Mouse (Mus musculus) right cerebral cortex, adult 18-20 months (tissue): ENCODE data around the gene Smchd1.
"Not testable (repeated sequence)": the region's sequence is repeated elsewhere in the genome, so short reads cannot be mapped to it uniquely, and the experiment has no call there.

Experiments
- DNase-seq: peaks from one replicate; pipeline ENCODE4 v3.0.0; 2022; ENCODE audit warnings: mixed read lengths

Smchd1 gene

GRCm38 (mm10) chr17:71444718-71445117 is 30.4 kb downstream of the Smchd1 start:
- peak; percentile 18 for DNase-seq

GRCm38 (mm10) chr17:71444126-71444525 is 31.0 kb downstream of the Smchd1 start:
- DNase-seq = no peak

GRCm38 (mm10) chr17:71443273-71443672 is 31.9 kb downstream of the Smchd1 start:
- DNase-seq = no peak

- not testable (repeated sequence) for DNase-seq
These were observed 52.6 kb downstream of the Smchd1 start for GRCm38 (mm10) chr17:71422502-71422901.

- DNase-seq = not testable (repeated sequence)
These were observed 55.7 kb downstream of the Smchd1 start for GRCm38 (mm10) chr17:71419448-71419847.

GRCm38 (mm10) chr17:71417008-71417407 is 58.1 kb downstream of the Smchd1 start:
- no peak for DNase-seq

- no peak for DNase-seq
These were observed 87.7 kb downstream of the Smchd1 start for GRCm38 (mm10) chr17:71387401-71387800.

- DNase-seq = no peak
These were observed 94.8 kb downstream of the Smchd1 start for GRCm38 (mm10) chr17:71380346-71380745.

- no peak for DNase-seq
These were observed 97.2 kb downstream of the Smchd1 start for GRCm38 (mm10) chr17:71377901-71378300.

- no peak for DNase-seq
These were observed 119.6 kb downstream of the Smchd1 start for GRCm38 (mm10) chr17:71355526-71355925.

GRCm38 (mm10) chr17:71354205-71354604 is 120.9 kb downstream of the Smchd1 start:
- no peak for DNase-seq

GRCm38 (mm10) chr17:71348188-71348587 is 127.0 kb downstream of the Smchd1 start:
- no peak for DNase-seq

- no peak for DNase-seq
These were observed 133.1 kb downstream of the Smchd1 start for GRCm38 (mm10) chr17:71342006-71342405.

GRCm38 (mm10) chr17:71338627-71339026 is 136.5 kb downstream of the Smchd1 start:
- no peak for DNase-seq

- no peak for DNase-seq
These were observed 137.6 kb downstream of the Smchd1 start for GRCm38 (mm10) chr17:71337546-71337945.

GRCm38 (mm10) chr17:71336421-71336820 is 138.7 kb downstream of the Smchd1 start:
- DNase-seq = no peak

- no peak for DNase-seq
These were observed 142.8 kb downstream of the Smchd1 start for GRCm38 (mm10) chr17:71332298-71332697.

- DNase-seq = not testable (repeated sequence)
These were observed 154.4 kb downstream of the Smchd1 start for GRCm38 (mm10) chr17:71320731-71321130.

GRCm38 (mm10) chr17:71319361-71319760 is 155.8 kb downstream of the Smchd1 start:
- DNase-seq = no peak

GRCm38 (mm10) chr17:71317571-71317970 is 157.6 kb downstream of the Smchd1 start:
- DNase-seq = no peak

- no peak for DNase-seq
These were observed 160.8 kb downstream of the Smchd1 start for GRCm38 (mm10) chr17:71314315-71314714.

GRCm38 (mm10) chr17:71311340-71312171 is 163.6 kb downstream of the Smchd1 start, which contains the start of gene Emilin2:
Gene Emilin2, minus strand, starts transcription at chr17:71311978.
- DNase-seq = no peak

- no peak for DNase-seq
These were observed 164.4 kb downstream of the Smchd1 start for GRCm38 (mm10) chr17:71310486-71311339.
